Mouse (Mus musculus): Measurements from ENCODE around the gene Nog.

The Nog gene

DNA sequence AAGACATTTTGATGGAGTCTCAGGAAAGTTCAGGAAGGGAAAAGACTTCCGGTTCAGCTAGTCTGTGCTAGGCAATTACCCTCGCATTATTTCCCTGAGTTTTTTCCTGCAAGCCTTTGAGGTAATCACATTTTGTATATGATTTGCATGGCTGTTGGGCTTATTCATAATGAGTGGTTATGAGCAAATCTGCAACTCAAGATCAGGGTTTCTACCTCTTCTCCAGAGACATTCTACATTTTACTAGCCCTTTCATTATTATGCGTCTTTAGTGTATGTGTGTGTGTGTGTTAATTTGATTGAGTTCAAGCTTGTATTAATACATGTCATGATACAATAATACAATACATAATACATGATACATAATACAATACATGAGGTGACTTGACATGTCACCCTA, 34.6 kb downstream of the Nog start:
- DNase-seq (ENCODE audit: low read depth, low spot score): no peak

- DNase-seq (ENCODE audit: low read depth, low spot score): no peak
Measured at GRCm38 (mm10) chr11:89265080-89265479, 37.1 kb downstream of the Nog start.

GRCm38 (mm10) chr11:89259338-89259915, 42.7 kb downstream of the Nog start:
- no peak for DNase-seq (ENCODE audit: low read depth, low spot score)

DNA sequence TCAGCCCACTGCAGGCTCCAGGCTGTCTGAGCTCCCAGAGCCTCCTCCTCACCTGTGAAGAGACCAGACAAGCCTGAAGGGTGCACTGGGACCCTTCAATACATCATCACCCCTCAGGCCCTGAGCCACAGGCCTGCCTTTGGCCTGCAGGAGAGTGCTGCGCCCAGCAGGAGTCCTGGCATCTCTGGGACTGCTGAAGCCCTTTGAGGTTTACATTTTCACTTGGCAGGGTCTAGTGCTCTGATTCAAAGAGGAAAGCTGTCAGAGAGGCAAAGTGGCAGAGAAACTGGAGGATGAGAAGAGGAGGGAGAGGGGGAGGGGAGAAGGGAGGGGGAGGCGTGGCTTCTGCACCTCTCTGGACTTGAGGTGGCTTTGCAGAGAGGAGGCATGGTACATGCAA, 44.2 kb downstream of the Nog start:
- DNase-seq (ENCODE audit: low read depth, low spot score): no peak

DNA sequence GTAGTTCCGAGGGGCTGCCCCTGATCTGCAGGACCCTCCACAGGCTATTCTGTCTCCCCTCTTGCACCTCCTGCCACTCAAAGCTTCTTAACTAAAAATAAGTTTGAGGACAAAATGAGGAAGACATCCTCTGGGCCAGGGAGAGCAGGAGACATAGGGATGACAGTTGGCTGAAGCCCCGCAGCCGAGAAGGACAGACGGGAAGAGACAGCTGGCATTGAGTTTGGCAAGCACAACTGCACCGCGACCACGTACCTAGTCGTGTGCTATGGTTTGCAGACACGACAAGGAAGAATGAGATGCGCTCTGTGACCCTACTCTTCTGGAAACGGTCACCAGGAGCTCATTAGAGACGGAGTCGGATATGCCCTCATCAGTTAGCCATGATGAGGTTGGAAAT, 48.2 kb downstream of the Nog start:
- no peak for DNase-seq (ENCODE audit: low read depth, low spot score)

All from CD4-positive, CD25-positive, alpha-beta regulatory T cell, adult 2 months (primary cell).